Mouse (Mus musculus): ENCODE results near the gene Igf1.

DNA sequence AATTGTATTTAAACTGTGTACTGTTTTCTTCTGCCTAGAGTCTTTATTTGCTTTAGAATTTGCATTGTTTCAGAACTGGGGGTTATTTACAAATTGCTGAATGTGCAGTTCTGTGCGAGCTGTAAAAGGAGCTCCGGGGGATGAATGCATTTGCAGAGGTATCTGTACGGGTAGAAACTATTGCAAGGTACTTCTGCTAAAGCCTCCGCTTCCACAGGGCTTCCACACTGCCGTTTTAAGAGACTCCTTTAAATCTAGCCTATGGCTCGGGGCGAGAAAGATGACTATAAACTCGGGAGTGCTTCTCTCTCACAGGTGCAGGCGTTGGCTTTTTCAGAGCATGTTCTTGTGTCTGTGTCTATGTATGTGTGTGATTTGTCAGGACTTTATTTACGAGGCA lies 1.4 kb downstream of the Igf1 start:
- no peak for TF ChIP-seq POLR2A (IDR thresholded peaks at IDR 0.05; ENCODE audit: borderline replicate concordance, insufficient read depth, low read length)
- TF ChIP-seq CTCF (IDR thresholded peaks at IDR 0.05; ENCODE audit: borderline replicate concordance, insufficient read depth, low read depth, low read length): no peak
